Mouse (Mus musculus): ENCODE data around the gene Nup62cl.

The Nup62cl gene

GRCm38 (mm10) chrX:140062135-140062975 is at the start of gene Nup62cl, which contains the start of gene Pih1h3b:
Gene Nup62cl, minus strand, starts transcription at chrX:140062712.
Gene Pih1h3b, plus strand, starts transcription at chrX:140062879.
- DNase-seq: peak; percentile 31 to 52

GRCm38 (mm10) chrX:140094066-140094465 is 31.6 kb upstream of the Nup62cl start:
- no peak for DNase-seq

- no peak for DNase-seq
Measured at GRCm38 (mm10) chrX:140082535-140082934, 20.0 kb upstream of the Nup62cl start.

GRCm38 (mm10) chrX:140060886-140061874 is 1.3 kb downstream of the Nup62cl start:
- peak; percentile 13 to 23 for DNase-seq

GRCm38 (mm10) chrX:139998691-139999065 is 63.8 kb downstream of the Nup62cl start:
- DNase-seq: no peak

GRCm38 (mm10) chrX:139997740-139998690 is 64.5 kb downstream of the Nup62cl start, which contains the start of gene Rbm41:
Gene Rbm41, minus strand, starts transcription at chrX:139998595.
- peak; percentile 53 to 59 for DNase-seq

GRCm38 (mm10) chrX:139982115-139982514 is 80.4 kb downstream of the Nup62cl start:
- no peak for DNase-seq

All from cerebellum, postnatal 10 days (tissue).